Mouse (Mus musculus) kidney, postnatal 0 days (tissue): ENCODE data around the gene Tcp11. TPM values are rescaled to one million over a fixed set of nuclear protein-coding genes. Genes with fewer than 3 reads are reported as not detected.

Experiments
- ATAC-seq: fragments of 200-750 bp; cut with Nextera tagmentation; replicated peaks from 2 replicates; pipeline ENCODE4 v1.8.0; 2017; ENCODE audit warnings: low read depth, moderate number of reproducible peaks, moderate TSS enrichment, moderate library complexity; ENCODE audit not compliant: low FRiP score
- DNase-seq: peaks from one replicate; pipeline ENCODE4 v3.0.0-alpha.2; 2016; ENCODE audit warnings: low spot score
- H3K27ac ChIP-seq: fragments of 300-500 bp; sonication (generic); 2 replicates; pipeline ENCODE4 v1.5.1; 2014; ENCODE audit warnings: mild to moderate bottlenecking
- H3K27me3 ChIP-seq: fragments of 300-500 bp; sonication (generic); 2 replicates; pipeline ENCODE4 v1.6.1; 2014; ENCODE audit warnings: low read length, mixed read lengths; ENCODE audit not compliant: insufficient read depth
- H3K36me3 ChIP-seq: fragments of 300-500 bp; sonication (generic); 2 replicates; pipeline ENCODE4 v1.6.1; 2014; ENCODE audit warnings: low read length, mixed read lengths; ENCODE audit not compliant: insufficient read depth
- H3K4me1 ChIP-seq: fragments of 300-500 bp; sonication (generic); replicated peaks from 2 replicates; pipeline ENCODE4 v1.6.1; 2014; ENCODE audit warnings: antibody characterized with exemption, low read length, mixed read lengths; ENCODE audit not compliant: insufficient read depth
- H3K4me2 ChIP-seq: fragments of 300-500 bp; sonication (generic); 2 replicates; pipeline ENCODE4 v1.6.1; 2014; ENCODE audit warnings: mild to moderate bottlenecking, low read length, moderate library complexity, mixed read lengths
- H3K4me3 ChIP-seq: fragments of 300-500 bp; sonication (generic); replicated peaks from 2 replicates; pipeline ENCODE4 v1.5.1; 2014; ENCODE audit warnings: low read depth, low read length
- H3K9ac ChIP-seq: fragments of 300-500 bp; sonication (generic); 2 replicates; pipeline ENCODE4 v1.6.1; 2014; ENCODE audit warnings: low read depth, low read length
- H3K9me3 ChIP-seq: fragments of 300-500 bp; sonication (generic); replicated peaks from 2 replicates; pipeline ENCODE4 v1.6.1; 2016; ENCODE audit warnings: low read length, inconsistent platforms, mixed read lengths
- CTCF ChIP-seq: IDR thresholded peaks from 2 replicates; pipeline ENCODE4 v1.5.1; 2016; ENCODE audit warnings: antibody characterized with exemption, low read depth, mild to moderate bottlenecking, moderate library complexity
- WGBS: fragments of 180-500 bp; shearing (Covaris S2); extraction: QIAGEN DNeasy Blood & Tissue Kit; methylation state at CpG from one replicate; pipeline ENCODE4 v1.1.7; 2014; 5-methylcytosine and 5-hydroxymethylcytosine counted together
- polyA plus RNA-seq: library from polyadenylated mRNA; unstranded; fragments of >200 nt; fragmentation: Nextera tagmentation; extraction: Ambion mirVana; gene quantifications from 2 replicates; pipeline ENCODE4 v1.2.1, GENCODE M21; 2015

Gene Tcp11
- polyA plus RNA-seq, 1 experiment from 2014 or later: 5.8 TPM

DNA sequence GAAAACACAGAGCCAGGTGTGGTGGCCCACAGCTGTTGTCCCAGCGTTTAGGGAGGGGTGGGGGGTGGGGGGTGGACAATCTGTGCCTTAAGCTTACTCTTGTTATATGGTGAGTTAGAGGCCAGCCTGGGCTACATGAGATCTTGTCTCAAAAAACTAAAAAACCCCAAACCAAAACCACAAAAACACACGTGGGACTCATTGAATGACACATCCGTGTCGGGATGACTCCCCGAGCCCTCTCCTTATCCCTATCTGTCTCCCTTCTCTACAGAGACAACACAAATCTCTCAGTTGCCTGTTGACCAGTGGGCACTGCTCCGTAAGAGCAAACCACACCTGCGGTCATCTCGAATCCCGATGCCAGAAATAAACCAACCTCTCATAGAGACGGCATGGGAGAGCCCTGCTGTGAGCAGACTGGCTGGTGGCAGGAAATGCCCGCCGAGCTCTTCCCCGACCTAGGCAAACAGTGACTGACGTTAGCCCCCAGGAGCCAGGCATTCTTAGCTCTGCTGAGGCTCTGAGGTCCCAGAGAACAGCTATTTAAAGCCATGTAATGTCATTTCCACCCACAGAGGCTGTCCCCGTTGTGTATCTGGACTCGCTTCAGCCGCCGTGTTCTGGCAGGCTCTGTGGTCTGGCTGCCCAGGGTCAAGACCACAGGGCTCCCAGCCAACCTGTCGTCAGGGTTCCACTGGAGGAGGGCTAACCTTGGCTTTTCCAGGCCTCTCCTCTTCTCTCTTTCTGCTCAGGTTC, 37.2 kb upstream of the Tcp11 start:
- Histone ChIP-seq H3K36me3 (no peaks in the 10 kb centered on the region), H3K4me2 (no peak overlapping the region), H3K27me3 (no peaks in the 10 kb centered on the region), H3K27ac (no peak overlapping the region), H3K9me3 (no peaks in the 10 kb centered on the region), H3K4me3 (no peak overlapping the region), H3K9ac (no peak overlapping the region), H3K4me1 (no peaks in the 10 kb centered on the region)
- 51% methylated on average over 19 of the region's 19 CpGs for WGBS
- no peak for TF ChIP-seq CTCF
- no peak for DNase-seq
- ATAC-seq: no peak

GRCm38 (mm10) chr17:28116335-28116734, 35.9 kb upstream of the Tcp11 start:
- Histone ChIP-seq H3K9me3 (no peaks in the 10 kb centered on the region), H3K4me1 (no peaks in the 10 kb centered on the region), H3K4me3 (no peak overlapping the region), H3K27me3 (no peaks in the 10 kb centered on the region), H3K27ac (no peak overlapping the region), H3K9ac (no peak overlapping the region), H3K4me2 (no peak overlapping the region), H3K36me3 (no peaks in the 10 kb centered on the region)
- TF ChIP-seq CTCF: no peak
- DNase-seq (no peak), ATAC-seq (no peak)
- WGBS: 91% methylated on average over 9 of the region's 9 CpGs

- WGBS: 89% methylated on average over 8 of the region's 8 CpGs
- ATAC-seq: no peak
- Histone ChIP-seq H3K27ac (no peak overlapping the region), H3K27me3 (no peaks in the 10 kb centered on the region), H3K36me3 (no peaks in the 10 kb centered on the region), H3K9me3 (no peaks in the 10 kb centered on the region), H3K4me1 (no peaks in the 10 kb centered on the region), H3K4me2 (no peak overlapping the region), H3K9ac (no peak overlapping the region), H3K4me3 (no peak overlapping the region)
- TF ChIP-seq CTCF: no peak
- no peak for DNase-seq
These were observed 31.8 kb upstream of the Tcp11 start for GRCm38 (mm10) chr17:28112266-28112665.

DNA sequence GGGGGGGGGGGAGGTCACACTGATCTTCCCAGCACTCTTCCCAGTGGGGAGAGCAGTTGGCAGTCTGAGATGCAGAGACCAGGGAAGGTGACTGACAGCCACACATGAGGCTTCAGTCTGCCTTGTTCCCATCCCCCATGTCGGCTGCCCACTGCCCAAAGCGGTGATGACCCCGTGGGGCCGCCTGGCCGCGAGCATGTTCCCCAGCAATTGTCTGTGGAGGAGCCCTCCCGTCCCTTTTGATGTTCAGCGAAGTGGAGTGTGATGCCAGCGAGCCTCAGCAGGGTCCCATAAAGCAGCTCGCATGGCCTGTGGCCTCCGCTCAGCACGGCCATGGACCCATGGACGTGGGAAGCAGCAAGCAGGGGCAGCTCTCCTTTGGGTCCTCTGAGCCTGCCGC, 26.8 kb upstream of the Tcp11 start:
- WGBS: 10% methylated on average over 14 of the region's 14 CpGs
- ATAC-seq (no peak), DNase-seq (no peak)
- TF ChIP-seq CTCF: no peak
- H3K4me3 ChIP-seq: no peak overlapping the region
- no peak overlapping the region for H3K9ac ChIP-seq
- H3K36me3 ChIP-seq: no peaks in the 10 kb centered on the region
- H3K27ac ChIP-seq: no peak overlapping the region
- H3K4me1 ChIP-seq: 0 out of 2 replicates have a peak, but pooled peaks cover 2% of the 10 kb centered on the region
- H3K9me3 ChIP-seq: no peaks in the 10 kb centered on the region
- H3K4me2 ChIP-seq: no peak overlapping the region
- no peaks in the 10 kb centered on the region for H3K27me3 ChIP-seq

- no peaks in the 10 kb centered on the region for H3K36me3 ChIP-seq
- H3K9ac ChIP-seq: no peak overlapping the region
- H3K9me3 ChIP-seq: no peaks in the 10 kb centered on the region
- 0 out of 2 replicates have a peak, but pooled peaks cover 7% of the 10 kb centered on the region for H3K4me1 ChIP-seq
- 83% methylated on average over 6 of the region's 6 CpGs for WGBS
- H3K4me2 ChIP-seq: no peak overlapping the region
- no peak for DNase-seq
- ATAC-seq: no peak
- H3K4me3 ChIP-seq: no peak overlapping the region
- H3K27ac ChIP-seq: no peak overlapping the region
- TF ChIP-seq CTCF: peak; percentile 58
- H3K27me3 ChIP-seq: no peaks in the 10 kb centered on the region
These were observed 25.9 kb upstream of the Tcp11 start for GRCm38 (mm10) chr17:28106352-28106751.

DNA sequence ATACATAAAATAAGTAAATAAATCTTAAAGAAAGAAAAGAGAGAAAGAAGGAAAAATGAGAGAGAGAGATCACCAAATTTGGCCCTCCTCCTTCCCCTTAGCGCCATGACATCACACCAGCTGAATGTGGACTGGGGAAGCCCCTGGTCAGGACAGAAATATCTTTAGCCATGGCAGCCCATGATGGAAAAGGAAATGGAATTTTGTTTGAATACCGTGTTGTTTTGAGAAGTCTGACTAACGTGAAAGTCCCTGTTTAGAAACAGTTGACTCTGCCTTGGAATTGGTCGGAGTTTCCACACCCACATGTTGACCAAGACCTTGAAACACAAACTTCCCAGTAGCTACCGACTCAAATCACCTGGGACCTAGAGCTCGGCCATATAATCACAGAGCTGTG, 24.0 kb upstream of the Tcp11 start:
- ATAC-seq (no peak), DNase-seq (no peak)
- no peak overlapping the region for H3K4me2 ChIP-seq
- no peak for TF ChIP-seq CTCF
- no peaks in the 10 kb centered on the region for H3K36me3 ChIP-seq
- H3K27me3 ChIP-seq: no peaks in the 10 kb centered on the region
- no peaks in the 10 kb centered on the region for H3K9me3 ChIP-seq
- no peak overlapping the region for H3K4me3 ChIP-seq
- H3K9ac ChIP-seq: no peak overlapping the region
- WGBS: 59% methylated on average over 6 of the region's 6 CpGs
- 0 out of 2 replicates have a peak, but pooled peaks cover 7% of the 10 kb centered on the region for H3K4me1 ChIP-seq
- H3K27ac ChIP-seq: no peak overlapping the region
